Mouse (Mus musculus) heart, embryonic 11.5 days (tissue): ENCODE results near the gene Ccdc88c. TPM values are rescaled to one million over a fixed set of nuclear protein-coding genes. Genes with fewer than 3 reads are reported as not detected.

Experiments
- ATAC-seq: fragments of 200-750 bp; cut with Nextera tagmentation; replicated peaks from 2 replicates; pipeline ENCODE4 v1.8.0; 2017; ENCODE audit warnings: moderate library complexity; ENCODE audit not compliant: insufficient number of reproducible peaks, low FRiP score, low TSS enrichment
- H3K27ac ChIP-seq: fragments of 300-500 bp; sonication (generic); 2 replicates; pipeline ENCODE4 v1.5.1; 2014; ENCODE audit warnings: mild to moderate bottlenecking, low read depth, low read length
- H3K27me3 ChIP-seq: fragments of 300-500 bp; sonication (generic); 2 replicates; pipeline ENCODE4 v1.6.1; 2014; ENCODE audit warnings: mild to moderate bottlenecking, low read length, mixed read lengths; ENCODE audit not compliant: control insufficient read depth, insufficient read depth
- H3K36me3 ChIP-seq: fragments of 300-500 bp; sonication (generic); 2 replicates; pipeline ENCODE4 v1.6.1; 2014; ENCODE audit warnings: mild to moderate bottlenecking, low read length, moderate library complexity, mixed read lengths; ENCODE audit not compliant: control insufficient read depth, insufficient read depth
- H3K4me1 ChIP-seq: fragments of 300-500 bp; sonication (generic); 2 replicates; pipeline ENCODE4 v1.6.1; 2014; ENCODE audit warnings: low read length; ENCODE audit not compliant: control insufficient read depth, insufficient read depth
- H3K4me2 ChIP-seq: fragments of 300-500 bp; sonication (generic); 2 replicates; pipeline ENCODE4 v1.6.1; 2014; ENCODE audit warnings: mild to moderate bottlenecking, moderate library complexity
- H3K4me3 ChIP-seq: fragments of 300-500 bp; sonication (generic); 2 replicates; pipeline ENCODE4 v1.5.1; 2014; ENCODE audit warnings: low read depth, low read length
- H3K9ac ChIP-seq: fragments of 300-500 bp; sonication (generic); 2 replicates; pipeline ENCODE4 v1.6.1; 2014; ENCODE audit warnings: mild to moderate bottlenecking, low read depth, low read length, moderate library complexity
- H3K9me3 ChIP-seq: fragments of 300-500 bp; sonication (generic); replicated peaks from 2 replicates; pipeline ENCODE4 v1.6.1; 2016; ENCODE audit warnings: low read length; ENCODE audit not compliant: control insufficient read depth
- WGBS: fragments of 180-500 bp; shearing (Covaris S2); extraction: QIAGEN DNeasy Blood & Tissue Kit; methylation state at CpG from one replicate; pipeline ENCODE4 v1.1.7; 2014; ENCODE audit not compliant: insufficient replicate concordance; 5-methylcytosine and 5-hydroxymethylcytosine counted together
- polyA plus RNA-seq: library from polyadenylated mRNA; unstranded; fragments of >200 nt; fragmentation: Nextera tagmentation; extraction: Ambion mirVana; gene quantifications from 2 replicates; pipeline ENCODE4 v1.2.1, GENCODE M21; 2014

Gene Ccdc88c
- polyA plus RNA-seq, 1 experiment from 2014 or later = 3.1 TPM

- no peak overlapping the region for H3K4me3 ChIP-seq
- H3K27ac ChIP-seq = no peak overlapping the region
- H3K4me2 ChIP-seq = no peak overlapping the region
- no peak for ATAC-seq
- peaks cover 3% of the 10 kb centered on the region; the same call in 1 of the 2 replicates for H3K36me3 ChIP-seq
- peaks cover 3% of the 10 kb centered on the region; the same call in 1 of the 2 replicates for H3K27me3 ChIP-seq
- 92% methylated on average over 9 of the region's 9 CpGs for WGBS
- no peaks in the 10 kb centered on the region for H3K9me3 ChIP-seq
- no peaks in the 10 kb centered on the region for H3K4me1 ChIP-seq
- H3K9ac ChIP-seq = no peak overlapping the region
These were observed 100.6 kb downstream of the Ccdc88c start for GRCm38 (mm10) chr12:100928286-100928685.

GRCm38 (mm10) chr12:100925644-100926619, 102.9 kb downstream of the Ccdc88c start:
- WGBS = 66% methylated on average over 14 of the region's 14 CpGs
- H3K4me3 ChIP-seq = no peak overlapping the region
- no peaks in the 10 kb centered on the region for H3K4me1 ChIP-seq
- no peaks in the 10 kb centered on the region; the same call in 1 of the 2 replicates for H3K27me3 ChIP-seq
- ATAC-seq = no peak
- peaks cover 3% of the 10 kb centered on the region; the same call in 1 of the 2 replicates for H3K36me3 ChIP-seq
- no peak overlapping the region for H3K9ac ChIP-seq
- no peak overlapping the region for H3K27ac ChIP-seq
- no peaks in the 10 kb centered on the region for H3K9me3 ChIP-seq
- no peak overlapping the region for H3K4me2 ChIP-seq

GRCm38 (mm10) chr12:100924646-100925339, 104.1 kb downstream of the Ccdc88c start:
- Histone ChIP-seq H3K4me1 (no peaks in the 10 kb centered on the region), H3K27me3 (no peaks in the 10 kb centered on the region; the same call in 1 of the 2 replicates), H3K9me3 (no peaks in the 10 kb centered on the region), H3K27ac (no peak overlapping the region), H3K36me3 (peaks cover 3% of the 10 kb centered on the region; the same call in 1 of the 2 replicates), H3K9ac (no peak overlapping the region), H3K4me3 (no peak overlapping the region), H3K4me2 (no peak overlapping the region)
- whole genome bisulfite sequencing = 82% methylated on average over 15 of the region's 15 CpGs
- no peak for ATAC-seq

GRCm38 (mm10) chr12:100910731-100911130, 118.1 kb downstream of the Ccdc88c start:
- Histone ChIP-seq H3K4me1 (no peaks in the 10 kb centered on the region), H3K9ac (no peak overlapping the region), H3K36me3 (no peaks in the 10 kb centered on the region), H3K27ac (no peak overlapping the region), H3K9me3 (no peaks in the 10 kb centered on the region), H3K4me3 (no peak overlapping the region), H3K27me3 (peaks cover 26% of the 10 kb centered on the region; the same call in 1 of the 2 replicates), H3K4me2 (no peak overlapping the region)
- 80% methylated on average over 12 of the region's 12 CpGs for WGBS
- no peak for ATAC-seq

- no peak for ATAC-seq
- Histone ChIP-seq H3K4me1 (no peaks in the 10 kb centered on the region), H3K4me2 (no peak overlapping the region), H3K4me3 (no peak overlapping the region), H3K9ac (no peak overlapping the region), H3K36me3 (no peaks in the 10 kb centered on the region), H3K27ac (no peak overlapping the region), H3K27me3 (peaks cover 26% of the 10 kb centered on the region; the same call in 1 of the 2 replicates), H3K9me3 (no peaks in the 10 kb centered on the region)
- WGBS = 69% methylated on average over 6 of the region's 6 CpGs
These were observed 119.1 kb downstream of the Ccdc88c start for GRCm38 (mm10) chr12:100909765-100910164.

- H3K27ac ChIP-seq = no peak overlapping the region
- H3K4me2 ChIP-seq = peak overlapping the region; percentile 86
- H3K36me3 ChIP-seq = no peaks in the 10 kb centered on the region
- WGBS = 25% methylated on average over 10 of the region's 10 CpGs
- ATAC-seq = no peak
- no peaks in the 10 kb centered on the region for H3K4me1 ChIP-seq
- H3K9me3 ChIP-seq = no peaks in the 10 kb centered on the region
- peaks cover 26% of the 10 kb centered on the region; the same call in 1 of the 2 replicates for H3K27me3 ChIP-seq
- peak overlapping the region; percentile 69; the same call in 1 of the 2 replicates for H3K9ac ChIP-seq
- peak overlapping the region; percentile 53 for H3K4me3 ChIP-seq
These were observed 120.4 kb downstream of the Ccdc88c start for GRCm38 (mm10) chr12:100908298-100909034.

- Histone ChIP-seq H3K27me3 (peaks cover 26% of the 10 kb centered on the region; the same call in 1 of the 2 replicates), H3K9me3 (no peaks in the 10 kb centered on the region), H3K4me1 (no peaks in the 10 kb centered on the region), H3K4me3 (peak within 1 kb of the TSS; percentile 53), H3K27ac (no peak within 1 kb of the TSS), H3K36me3 (no peaks in the 10 kb centered on the region), H3K4me2 (peak within 1 kb of the TSS; percentile 86), H3K9ac (peak within 1 kb of the TSS; percentile 69)
- ATAC-seq = peak; percentile 68; the same call in 1 of the 2 replicates
- 3% methylated on average over 39 of the region's 39 CpGs for WGBS
These were observed 121.1 kb downstream of the Ccdc88c start, which contains the start of gene Gpr68 for GRCm38 (mm10) chr12:100907598-100908297. Gene Gpr68, minus strand, starts transcription at chr12:100908198.
